Mouse (Mus musculus) kidney, adult 2 months (tissue): ENCODE results near the gene Coro2b. TPM values are rescaled to one million over a fixed set of nuclear protein-coding genes. Genes with fewer than 3 reads are reported as not detected.

Experiments
- DNase-seq: peaks from one replicate; pipeline ENCODE4 v3.0.0; 2021
- H3K27ac ChIP-seq: fragments of 200-500 bp; 2 replicates; pipeline ENCODE4 v1.5.1; 2012; ENCODE audit warnings: low read depth, low read length, control low read depth, inconsistent platforms; ENCODE audit not compliant: insufficient read depth
- H3K27me3 ChIP-seq: fragments of 200-500 bp; replicated peaks from 2 replicates; pipeline ENCODE4 v1.6.1; 2012; ENCODE audit warnings: mild to moderate bottlenecking, moderate library complexity, low read length, inconsistent platforms; ENCODE audit not compliant: control insufficient read depth, insufficient read depth
- H3K36me3 ChIP-seq: fragments of 200-500 bp; 2 replicates; pipeline ENCODE4 v1.6.1; 2012; ENCODE audit warnings: mild to moderate bottlenecking, moderate library complexity, low read length, inconsistent platforms; ENCODE audit not compliant: control insufficient read depth, insufficient read depth
- H3K4me1 ChIP-seq: fragments of 200-500 bp; 2 replicates; pipeline ENCODE4 v1.6.1; 2011; ENCODE audit warnings: low read length; ENCODE audit not compliant: control insufficient read depth, insufficient read depth
- H3K4me3 ChIP-seq: fragments of 200-500 bp; 2 replicates; pipeline ENCODE4 v1.5.1; 2011; ENCODE audit warnings: mild to moderate bottlenecking, low read depth, low read length, control low read depth; ENCODE audit not compliant: insufficient read depth
- CTCF ChIP-seq: fragments of 200-500 bp; conservative IDR thresholded peaks from 2 replicates; pipeline ENCODE4 v1.5.1; 2011; ENCODE audit warnings: low read depth, mild to moderate bottlenecking, control low read depth, low read length, moderate library complexity, mixed read lengths; ENCODE audit not compliant: insufficient read depth, insufficient read length
- POLR2A ChIP-seq: fragments of 200-500 bp; IDR thresholded peaks from one replicate; pipeline ENCODE4 v1.6.1; 2011; ENCODE audit warnings: low read depth, low read length, control low read depth
- WGBS: fragments of 180-500 bp; shearing (Covaris S2); methylation state at CpG from one replicate; pipeline ENCODE4 v1.1.7; 2018; 5-methylcytosine and 5-hydroxymethylcytosine counted together
- polyA plus RNA-seq: library from polyadenylated mRNA; depleted of rRNA; stranded (reverse); fragments of >200 nt; gene quantifications from 2 replicates; pipeline ENCODE4 v1.2.3, GENCODE M21; 2012; rRNA removed

The Coro2b gene
- polyA plus RNA-seq, 1 experiment: 9.8 TPM

DNA sequence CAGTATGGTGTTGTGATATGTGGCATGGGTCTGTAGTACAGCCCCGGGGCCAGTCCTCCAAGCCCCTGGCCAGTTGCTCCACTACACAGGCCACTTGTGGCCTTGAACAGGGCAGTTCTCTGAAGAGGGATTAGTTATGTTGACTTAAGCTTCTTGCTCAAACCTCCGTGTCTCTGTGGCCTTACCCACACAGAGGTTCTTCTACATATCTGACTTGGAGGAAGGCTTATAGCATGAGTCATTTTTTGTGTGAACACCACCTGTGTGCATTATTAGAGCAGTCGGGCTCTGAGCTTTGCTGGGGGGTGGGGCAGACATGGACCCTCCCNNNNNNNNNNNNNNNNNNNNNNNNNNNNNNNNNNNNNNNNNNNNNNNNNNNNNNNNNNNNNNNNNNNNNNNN lies 162.6 kb downstream of the Coro2b start:
- 64% methylated on average over 3 of the region's 3 CpGs for WGBS
- no peak overlapping the region for H3K4me3 ChIP-seq
- H3K27me3 ChIP-seq: no peaks in the 10 kb centered on the region
- peaks cover 10% of the 10 kb centered on the region for H3K4me1 ChIP-seq
- H3K36me3 ChIP-seq: peaks cover 2% of the 10 kb centered on the region; the same call in 1 of the 2 replicates
- peak overlapping the region; percentile 53 for H3K27ac ChIP-seq
- DNase-seq: no peak
- TF ChIP-seq POLR2A: no peak
- TF ChIP-seq CTCF: no peak

- WGBS: 50% methylated on average over 18 of the region's 18 CpGs
- no peak overlapping the region for H3K4me3 ChIP-seq
- TF ChIP-seq POLR2A (no peak), CTCF (peak; percentile 72)
- H3K4me1 ChIP-seq: peaks cover 16% of the 10 kb centered on the region
- peak; percentile 72 for DNase-seq
- peaks cover 2% of the 10 kb centered on the region; the same call in 1 of the 2 replicates for H3K36me3 ChIP-seq
- no peaks in the 10 kb centered on the region for H3K27me3 ChIP-seq
- no peak overlapping the region for H3K27ac ChIP-seq
Measured at GRCm38 (mm10) chr9:62373222-62374123, 163.4 kb downstream of the Coro2b start.

DNA sequence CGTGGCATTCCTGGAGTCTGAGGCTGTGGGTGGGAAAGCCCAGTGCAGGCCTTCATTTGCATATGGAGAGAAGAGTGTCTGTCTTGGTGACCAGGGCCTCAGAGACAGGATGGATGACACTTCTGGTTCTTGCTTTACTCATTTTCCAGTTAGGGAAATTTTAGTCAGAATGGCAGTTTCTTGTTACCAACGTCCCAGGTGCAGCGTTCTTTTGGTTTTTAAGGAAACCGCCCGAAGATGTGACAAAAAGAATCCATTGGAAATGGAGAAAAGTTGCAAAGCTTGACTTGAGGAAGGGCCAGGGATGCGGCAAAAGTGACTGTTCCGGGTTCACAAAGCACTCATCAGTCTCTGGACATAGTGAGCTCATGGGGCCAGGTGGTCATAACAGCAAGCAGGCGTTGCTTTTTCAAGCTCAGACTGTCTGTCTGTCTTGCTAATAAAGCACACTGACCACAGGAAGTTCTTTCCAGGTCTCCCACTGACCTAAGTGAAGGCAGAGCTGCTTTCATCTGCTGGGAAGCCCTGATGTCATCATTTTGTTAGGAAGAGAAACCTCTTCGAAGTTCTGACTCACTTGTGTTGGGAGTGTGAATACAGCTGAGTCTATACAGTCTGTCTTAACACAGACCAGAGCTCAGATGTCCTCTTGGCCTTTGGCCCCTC lies 164.2 kb downstream of the Coro2b start:
- H3K4me3 ChIP-seq: no peak overlapping the region
- no peak for DNase-seq
- H3K27me3 ChIP-seq: no peaks in the 10 kb centered on the region
- 70% methylated on average over 9 of the region's 9 CpGs for WGBS
- peaks cover 24% of the 10 kb centered on the region for H3K4me1 ChIP-seq
- no peak overlapping the region for H3K27ac ChIP-seq
- TF ChIP-seq POLR2A (no peak), CTCF (no peak)
- H3K36me3 ChIP-seq: peaks cover 2% of the 10 kb centered on the region; the same call in 1 of the 2 replicates

DNA sequence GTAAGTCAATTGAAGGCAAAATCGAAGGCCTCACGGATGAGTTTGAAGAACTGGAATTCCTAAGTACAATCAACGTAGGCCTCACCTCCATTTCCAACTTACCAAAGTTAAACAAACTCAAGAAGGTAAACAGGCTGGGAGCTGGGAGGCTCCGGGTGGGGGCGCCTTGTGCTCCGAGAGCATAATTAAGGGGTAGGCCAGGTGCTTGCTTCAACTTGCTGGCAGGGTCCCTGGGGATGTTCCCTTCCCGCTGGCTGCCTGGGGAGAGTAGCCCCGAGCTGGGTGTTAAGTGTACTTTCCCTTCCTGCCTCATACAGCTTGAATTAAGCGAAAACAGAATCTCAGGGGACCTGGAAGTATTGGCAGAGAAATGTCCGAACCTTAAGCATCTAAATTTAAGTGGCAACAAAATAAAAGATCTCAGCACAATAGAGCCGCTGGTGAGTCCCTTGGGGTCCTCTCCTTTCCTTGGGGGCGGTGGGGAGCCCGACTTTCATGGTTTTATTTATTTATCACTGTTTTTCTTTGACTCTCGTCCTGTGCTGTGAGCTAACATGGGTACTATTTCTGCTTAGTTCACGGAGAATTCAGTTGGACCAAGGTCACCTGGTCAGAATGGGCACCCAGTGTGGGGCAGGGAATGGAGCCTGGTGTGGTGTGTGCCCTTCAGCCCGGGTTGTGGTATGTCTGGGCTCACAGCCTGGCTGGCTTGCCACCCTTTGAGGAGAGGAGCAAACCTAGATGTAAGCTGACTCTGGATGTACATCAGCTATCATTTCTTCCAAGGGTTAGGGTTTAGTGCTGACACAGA lies 164.9 kb downstream of the Coro2b start:
- no peak for DNase-seq
- TF ChIP-seq CTCF (no peak), POLR2A (no peak)

DNA sequence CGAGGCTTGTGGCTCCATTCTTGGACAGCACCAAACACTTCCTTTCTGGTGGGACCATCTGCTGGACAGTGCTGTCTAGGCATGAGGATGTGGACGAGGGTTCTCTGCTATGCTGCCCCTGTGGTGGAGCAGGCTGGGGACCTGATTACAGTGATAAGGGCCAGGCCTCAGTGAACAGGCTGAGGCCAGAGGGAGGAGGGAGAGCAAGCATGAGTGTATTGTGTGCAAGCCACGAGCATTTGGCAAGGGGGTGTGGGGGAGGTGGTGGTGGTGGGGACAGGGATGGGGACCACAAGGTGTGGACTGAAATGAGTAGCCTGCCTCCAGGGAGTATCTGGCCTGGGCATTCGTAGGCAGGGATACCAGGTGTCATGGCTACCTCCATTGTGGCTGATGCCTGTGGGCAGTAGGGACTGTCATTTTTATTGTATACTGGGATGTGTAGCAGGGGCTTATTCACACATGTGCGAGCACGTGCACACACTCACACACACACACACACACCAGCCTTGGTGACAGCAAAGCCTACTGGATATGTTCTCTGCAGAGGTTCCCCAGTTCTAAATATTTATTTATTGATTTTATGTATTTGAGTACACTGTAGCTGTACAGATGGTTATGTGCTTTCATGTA lies 166.1 kb downstream of the Coro2b start:
- Histone ChIP-seq H3K36me3 (peaks cover 2% of the 10 kb centered on the region; the same call in 1 of the 2 replicates), H3K27ac (no peak overlapping the region), H3K4me1 (peaks cover 40% of the 10 kb centered on the region), H3K4me3 (no peak overlapping the region), H3K27me3 (no peaks in the 10 kb centered on the region)
- WGBS: 57% methylated on average over 6 of the region's 6 CpGs
- TF ChIP-seq POLR2A: no peak
- TF ChIP-seq CTCF: 0 out of 2 replicates have a peak, but pooled peaks have one; percentile 3
- DNase-seq: no peak

More for the DNA sequence above, 164.9 kb downstream of the Coro2b start:
- 67% methylated on average over 16 of the region's 16 CpGs for WGBS
- Histone ChIP-seq H3K36me3 (peaks cover 2% of the 10 kb centered on the region; the same call in 1 of the 2 replicates), H3K4me3 (no peak overlapping the region), H3K4me1 (peaks cover 30% of the 10 kb centered on the region), H3K27ac (no peak overlapping the region), H3K27me3 (no peaks in the 10 kb centered on the region)

- no peaks in the 10 kb centered on the region for H3K27me3 ChIP-seq
- peaks cover 44% of the 10 kb centered on the region for H3K4me1 ChIP-seq
- DNase-seq: no peak
- 57% methylated on average over 9 of the region's 9 CpGs for WGBS
- peaks cover 2% of the 10 kb centered on the region; the same call in 1 of the 2 replicates for H3K36me3 ChIP-seq
- no peak overlapping the region for H3K27ac ChIP-seq
- H3K4me3 ChIP-seq: no peak overlapping the region
- no peak for TF ChIP-seq POLR2A
- TF ChIP-seq CTCF: no peak
Measured at GRCm38 (mm10) chr9:62370186-62370585, 166.7 kb downstream of the Coro2b start.

Other genes starting within 250 kb of the Coro2b start
- gene Anp32a, start 195.8 kb downstream of the Coro2b start, polyA plus RNA-seq: 32.0 and 61.3 TPM in 2 replicates
- gene Itga11, start 140.8 kb upstream of the Coro2b start, polyA plus RNA-seq: 0.35 and 0.41 TPM in 2 replicates